Mouse (Mus musculus) liver, embryonic 13.5 days (tissue): ENCODE results near the gene Gm8068. TPM values are rescaled to one million over a fixed set of nuclear protein-coding genes. Genes with fewer than 3 reads are reported as not detected.
"Not testable (repeated sequence)": the region's sequence is repeated elsewhere in the genome, so short reads cannot be mapped to it uniquely, and the experiment has no call there.

ENCODE experiments used
- ATAC-seq: fragments of 200-750 bp; cut with Nextera tagmentation; 2 replicates; pipeline ENCODE4 v1.8.0; 2017; ENCODE audit warnings: low read depth, mild to moderate bottlenecking, moderate number of reproducible peaks, moderate library complexity
- DNase-seq: peaks from one replicate; pipeline ENCODE4 v3.0.0; 2022
- H3K27ac ChIP-seq: fragments of 300-500 bp; sonication (generic); 2 replicates; pipeline ENCODE4 v1.5.1; 2015; ENCODE audit warnings: moderate library complexity, mild to moderate bottlenecking, inconsistent platforms
- H3K27me3 ChIP-seq: fragments of 300-500 bp; sonication (generic); 2 replicates; pipeline ENCODE4 v1.6.1; 2015; ENCODE audit warnings: mild to moderate bottlenecking, inconsistent platforms
- H3K36me3 ChIP-seq: fragments of 300-500 bp; sonication (generic); 2 replicates; pipeline ENCODE4 v1.6.1; 2015; ENCODE audit warnings: mild to moderate bottlenecking, inconsistent platforms
- H3K4me1 ChIP-seq: fragments of 300-500 bp; sonication (generic); replicated peaks from 2 replicates; pipeline ENCODE4 v1.6.1; 2015; ENCODE audit warnings: inconsistent platforms
- H3K4me2 ChIP-seq: fragments of 300-500 bp; sonication (generic); 2 replicates; pipeline ENCODE4 v1.6.1; 2015; ENCODE audit warnings: inconsistent platforms, mild to moderate bottlenecking, moderate library complexity
- H3K4me3 ChIP-seq: fragments of 300-500 bp; sonication (generic); replicated peaks from 2 replicates; pipeline ENCODE4 v1.5.1; 2015; ENCODE audit warnings: mild to moderate bottlenecking, inconsistent platforms
- H3K9ac ChIP-seq: fragments of 300-500 bp; sonication (generic); 2 replicates; pipeline ENCODE4 v1.6.1; 2015; ENCODE audit warnings: mild to moderate bottlenecking, inconsistent platforms
- H3K9me3 ChIP-seq: fragments of 300-500 bp; sonication (generic); replicated peaks from 2 replicates; pipeline ENCODE4 v1.6.1; 2016; ENCODE audit warnings: inconsistent platforms
- WGBS: fragments of 180-500 bp; shearing (Covaris S2); methylation state at CpG from one replicate; pipeline ENCODE4 v1.1.7; 2015; ENCODE audit not compliant: insufficient replicate concordance; 5-methylcytosine and 5-hydroxymethylcytosine counted together
- polyA plus RNA-seq: library from polyadenylated mRNA; unstranded; fragments of >200 nt; fragmentation: Nextera tagmentation; extraction: Ambion mirVana; gene quantifications from 2 replicates; pipeline ENCODE4 v1.2.1, GENCODE M21; 2015

The Gm8068 gene
- not detected in 2 replicates for polyA plus RNA-seq

- not testable (repeated sequence) for H3K4me2 ChIP-seq, ATAC-seq, H3K4me3 ChIP-seq, H3K9ac ChIP-seq, DNase-seq, H3K4me1 ChIP-seq, H3K27me3 ChIP-seq, H3K27ac ChIP-seq, H3K36me3 ChIP-seq, H3K9me3 ChIP-seq
- WGBS = no CpG with 5 or more reads among the region's 3 CpGs
Measured at GRCm38 (mm10) chr14:41701785-41702184, at the start of gene Gm8068. Gene Gm8068 (minus strand): TSS chr14:41701885.

- not testable (repeated sequence) for H3K9me3 ChIP-seq, DNase-seq, H3K36me3 ChIP-seq, H3K27me3 ChIP-seq, ATAC-seq, H3K4me1 ChIP-seq, H3K9ac ChIP-seq, H3K4me2 ChIP-seq, H3K27ac ChIP-seq, H3K4me3 ChIP-seq
- 46% methylated on average over 1 of the region's 1 CpGs for WGBS
Measured at GRCm38 (mm10) chr14:41750514-41750913, 48.8 kb upstream of the Gm8068 start, which contains the start of gene Gm7929. Gene Gm7929 (minus strand): TSS chr14:41750614.

- not testable (repeated sequence) for H3K27ac ChIP-seq, H3K9me3 ChIP-seq, H3K4me1 ChIP-seq, H3K4me3 ChIP-seq, H3K27me3 ChIP-seq, DNase-seq, H3K4me2 ChIP-seq, H3K9ac ChIP-seq, ATAC-seq, H3K36me3 ChIP-seq
- WGBS = 53% methylated on average over 16 of the region's 17 CpGs
Measured at GRCm38 (mm10) chr14:41723437-41723836, 21.8 kb upstream of the Gm8068 start.

- H3K36me3 ChIP-seq, H3K27me3 ChIP-seq, DNase-seq, H3K9ac ChIP-seq, H3K4me2 ChIP-seq, H3K27ac ChIP-seq, ATAC-seq, H3K4me1 ChIP-seq, H3K9me3 ChIP-seq, H3K4me3 ChIP-seq: not testable (repeated sequence)
- 57% methylated on average over 1 of the region's 1 CpGs for WGBS
Measured at GRCm38 (mm10) chr14:41717180-41717579, 15.5 kb upstream of the Gm8068 start.

- not testable (repeated sequence) for H3K4me3 ChIP-seq, H3K27ac ChIP-seq, ATAC-seq, H3K9ac ChIP-seq, DNase-seq, H3K4me1 ChIP-seq, H3K4me2 ChIP-seq, H3K27me3 ChIP-seq, H3K36me3 ChIP-seq, H3K9me3 ChIP-seq
- 66% methylated on average over 2 of the region's 2 CpGs for WGBS
Measured at GRCm38 (mm10) chr14:41648176-41648575, 53.5 kb downstream of the Gm8068 start.

Other genes starting within 250 kb of the Gm8068 start
- not detected in 2 replicates for gene Gm7954, start 248.4 kb downstream of the Gm8068 start, polyA plus RNA-seq
- gene Gm3486, start 212.4 kb downstream of the Gm8068 start, polyA plus RNA-seq = not detected in 2 replicates
- gene Gm7970, start 146.3 kb downstream of the Gm8068 start, polyA plus RNA-seq = not detected in 2 replicates
- gene 1700049E17Rik2, start 128.7 kb downstream of the Gm8068 start, polyA plus RNA-seq = not detected in 2 replicates
- not detected in 2 replicates for gene Gm3072, start 77.3 kb downstream of the Gm8068 start, polyA plus RNA-seq
- not detected in 2 replicates for gene Gm3676, start 55.4 kb downstream of the Gm8068 start, polyA plus RNA-seq
- gene Gm7929, start 48.7 kb upstream of the Gm8068 start, polyA plus RNA-seq = not detected in 2 replicates
- not detected in 2 replicates for gene Gm47189, start 70.6 kb upstream of the Gm8068 start, polyA plus RNA-seq
- gene Gm7980, start 205.4 kb upstream of the Gm8068 start, polyA plus RNA-seq = not detected in 2 replicates
- gene 1700049E17Rik1, start 223.1 kb upstream of the Gm8068 start, polyA plus RNA-seq = not detected in 2 replicates
- gene 1700024B05Rik, start 242.1 kb upstream of the Gm8068 start, polyA plus RNA-seq = not detected in 2 replicates